Mouse (Mus musculus) kidney, adult 11 months (tissue): Measurements from ENCODE around the gene Col15a1.

Experiments
- DNase-seq: peaks from one replicate; pipeline ENCODE4 v3.0.0; 2022

The Col15a1 gene

GRCm38 (mm10) chr4:47353416-47354111 is 145.6 kb downstream of the Col15a1 start:
- peak; percentile 45 for DNase-seq

DNA sequence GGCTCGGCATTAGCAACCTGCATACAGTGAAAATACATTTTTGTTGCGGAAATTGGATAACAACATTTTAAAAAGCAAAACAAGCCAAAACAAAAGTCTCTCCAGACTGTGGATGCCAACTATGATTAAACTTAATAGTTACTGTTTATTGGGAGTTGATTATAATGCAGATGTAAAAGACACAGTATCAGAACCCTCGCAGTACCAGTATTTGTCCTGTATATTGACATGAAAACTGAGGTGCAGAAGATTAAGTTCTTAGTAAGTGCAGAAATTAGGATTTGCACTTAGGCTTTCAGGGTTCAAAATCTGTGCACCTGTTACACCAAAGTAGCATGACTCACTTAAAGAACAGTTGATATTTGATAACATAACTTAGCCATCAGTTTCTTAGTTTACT is 146.3 kb downstream of the Col15a1 start:
- DNase-seq, result no peak

GRCm38 (mm10) chr4:47362662-47363061 is 154.7 kb downstream of the Col15a1 start:
- DNase-seq, result no peak
